Mouse (Mus musculus) duodenum, adult 2 months (tissue): ENCODE data around the gene Sgk1. TPM values are rescaled to one million over a fixed set of nuclear protein-coding genes. Genes with fewer than 3 reads are reported as not detected.

Source experiments
- polyA plus RNA-seq: library from polyadenylated mRNA; depleted of rRNA; stranded (reverse); fragments of >200 nt; gene quantifications from 2 replicates; pipeline ENCODE4 v1.2.3, GENCODE M21; 2012; ENCODE audit warnings: low replicate concordance; rRNA removed

Sgk1 gene
- polyA plus RNA-seq, result 15.2 and 51.9 TPM in 2 replicates

GRCm38 (mm10) chr10:21882184-21883081 is at the start of gene Sgk1:
Gene Sgk1, plus strand, starts transcription at chr10:21882184.

Other genes with a start within 250 kb of the Sgk1 start
- gene 4930444G20Rik, start 185.9 kb downstream of the Sgk1 start, polyA plus RNA-seq, result not detected in 2 replicates